Mouse (Mus musculus): ENCODE results near the gene Ifitm6. TPM values are rescaled to one million over a fixed set of nuclear protein-coding genes. Genes with fewer than 3 reads are reported as not detected.

The Ifitm6 gene
- polyA plus RNA-seq, 1 experiment from 2014 or later = not detected

DNA sequence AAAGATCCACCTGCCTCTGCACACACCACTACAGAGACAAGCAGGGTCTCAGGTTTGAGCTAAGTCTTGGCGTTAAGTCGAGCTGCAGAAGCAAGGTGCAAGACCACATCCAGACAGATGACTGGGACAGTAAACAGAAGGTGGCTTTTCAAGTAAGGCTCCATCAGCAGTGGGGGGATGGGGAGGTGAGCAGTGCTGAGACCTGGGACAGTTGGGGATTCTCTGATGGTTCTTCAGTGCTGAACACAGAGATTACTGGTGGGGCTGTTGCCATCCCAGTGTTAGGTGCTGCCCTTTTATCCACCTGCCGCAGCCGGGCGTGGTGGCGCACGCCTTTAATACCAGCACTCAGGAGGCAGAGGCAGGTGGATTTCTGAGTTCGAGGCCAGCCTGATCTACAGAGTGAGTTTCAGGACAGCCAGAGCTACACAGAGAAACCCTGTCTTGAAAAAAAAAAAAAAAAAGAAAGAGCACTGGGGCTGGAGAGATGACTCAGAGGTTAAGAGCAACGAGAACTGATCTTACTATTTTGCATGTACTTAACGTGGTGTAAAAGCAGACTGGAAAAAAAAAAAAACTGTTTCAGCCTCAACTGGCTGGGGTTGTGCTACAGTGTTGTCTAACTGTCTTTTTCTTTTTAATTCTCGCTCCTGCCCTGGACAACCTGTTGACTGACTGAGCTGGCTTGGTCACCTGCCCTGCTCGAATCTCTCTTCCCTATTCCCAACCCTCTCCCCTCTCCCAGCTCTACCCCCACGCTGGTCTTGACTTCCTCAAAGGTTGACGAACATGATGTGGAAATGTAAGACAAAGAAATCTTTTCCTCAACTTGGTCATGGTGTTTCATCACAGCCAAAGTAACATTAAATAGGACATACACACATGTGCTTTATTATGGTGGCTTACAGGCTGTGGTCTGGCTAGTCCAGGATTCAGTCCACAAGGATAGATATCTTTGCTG is 4.0 kb upstream of the Ifitm6 start:
- no peak overlapping the region for H3K27ac ChIP-seq (ENCODE audit: low read depth, low read length)
- H3K9ac ChIP-seq (ENCODE audit: low read length) = no peak overlapping the region
- H3K4me3 ChIP-seq (ENCODE audit: low read depth, low read length) = no peak overlapping the region
- WGBS = 86% methylated on average over 14 of the region's 14 CpGs
- H3K27me3 ChIP-seq (ENCODE audit: control insufficient read depth, insufficient read depth, low read length) = no peaks in the 10 kb centered on the region
- no peak overlapping the region for H3K4me2 ChIP-seq
- H3K9me3 ChIP-seq (ENCODE audit: control insufficient read depth, low read length) = no peaks in the 10 kb centered on the region
- ATAC-seq (ENCODE audit: low FRiP score) = no peak
- H3K4me1 ChIP-seq (ENCODE audit: control insufficient read depth, insufficient read depth, low read length) = peaks cover 12% of the 10 kb centered on the region
- H3K36me3 ChIP-seq (ENCODE audit: control insufficient read depth, insufficient read depth, low read length) = no peaks in the 10 kb centered on the region
- DNase-seq (ENCODE audit: low spot score, missing footprints) = no peak

- Histone ChIP-seq H3K9me3 (ENCODE audit: control insufficient read depth, low read length) (no peaks in the 10 kb centered on the region), H3K4me3 (ENCODE audit: low read depth, low read length) (no peak overlapping the region), H3K36me3 (ENCODE audit: control insufficient read depth, insufficient read depth, low read length) (no peaks in the 10 kb centered on the region), H3K9ac (ENCODE audit: low read length) (no peak overlapping the region), H3K4me1 (ENCODE audit: control insufficient read depth, insufficient read depth, low read length) (no peaks in the 10 kb centered on the region), H3K27ac (ENCODE audit: low read depth, low read length) (no peak overlapping the region), H3K27me3 (ENCODE audit: control insufficient read depth, insufficient read depth, low read length) (no peaks in the 10 kb centered on the region), H3K4me2 (no peak overlapping the region)
- WGBS = 94% methylated on average over 5 of the region's 5 CpGs
- no peak for DNase-seq (ENCODE audit: low spot score, missing footprints)
- no peak for ATAC-seq (ENCODE audit: low FRiP score)
Observed at GRCm38 (mm10) chr7:141019028-141019427, 1.3 kb upstream of the Ifitm6 start.

DNA sequence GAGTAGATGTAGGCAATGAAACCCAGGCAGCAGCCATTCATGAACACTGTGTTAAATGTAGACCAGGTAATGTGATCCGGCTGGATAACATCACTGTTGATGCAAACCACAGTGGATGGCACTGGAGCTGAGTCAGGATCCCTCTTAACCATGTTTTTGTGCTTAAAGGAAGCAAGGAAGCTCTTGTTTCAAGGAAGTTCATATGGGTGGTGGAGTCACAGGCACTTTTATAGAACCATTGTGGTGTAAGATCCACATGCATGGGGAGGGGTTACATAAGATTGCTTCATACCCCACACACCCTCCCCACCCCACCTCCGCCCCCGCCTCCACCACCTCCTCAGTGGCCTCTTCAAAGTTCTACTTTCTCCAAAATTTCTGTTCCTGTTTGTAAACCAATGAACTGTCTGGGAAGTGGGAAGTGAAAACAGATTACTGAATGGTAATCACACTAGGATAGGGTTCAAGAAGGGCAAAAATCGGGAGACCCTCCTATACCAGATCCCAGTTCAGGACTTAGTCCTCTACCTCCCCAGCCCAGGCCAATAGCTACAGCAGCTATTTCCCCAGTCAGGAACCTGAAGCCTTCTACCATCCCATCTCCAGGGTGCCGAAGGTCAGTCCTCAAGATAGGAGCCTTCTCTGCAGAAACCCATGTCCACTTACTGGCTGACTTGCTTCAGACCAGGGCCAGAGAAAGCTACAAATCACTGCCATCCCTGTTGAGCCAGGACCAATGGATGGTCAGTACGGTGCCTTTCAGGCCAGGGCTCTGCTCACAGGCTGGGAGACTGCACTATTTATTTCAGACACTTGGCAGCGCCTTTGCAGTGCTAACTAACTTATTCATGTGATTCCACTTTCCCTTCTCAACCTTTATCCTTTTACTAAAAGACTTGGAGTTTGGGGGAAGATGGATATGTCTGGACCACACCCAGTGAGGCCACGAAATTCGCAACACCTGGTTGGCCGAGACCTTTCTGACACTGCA is 722 bp downstream of the Ifitm6 start:
- Histone ChIP-seq H3K4me2 (no peak overlapping the region), H3K27me3 (ENCODE audit: control insufficient read depth, insufficient read depth, low read length) (no peaks in the 10 kb centered on the region), H3K9me3 (ENCODE audit: control insufficient read depth, low read length) (no peaks in the 10 kb centered on the region), H3K4me1 (ENCODE audit: control insufficient read depth, insufficient read depth, low read length) (no peaks in the 10 kb centered on the region), H3K27ac (ENCODE audit: low read depth, low read length) (no peak overlapping the region), H3K9ac (ENCODE audit: low read length) (no peak overlapping the region), H3K36me3 (ENCODE audit: control insufficient read depth, insufficient read depth, low read length) (no peaks in the 10 kb centered on the region; the same call in 1 of the 2 replicates), H3K4me3 (ENCODE audit: low read depth, low read length) (no peak overlapping the region)
- 90% methylated on average over 10 of the region's 10 CpGs for WGBS
- DNase-seq (ENCODE audit: low spot score, missing footprints) (no peak), ATAC-seq (ENCODE audit: low FRiP score) (no peak)

DNA sequence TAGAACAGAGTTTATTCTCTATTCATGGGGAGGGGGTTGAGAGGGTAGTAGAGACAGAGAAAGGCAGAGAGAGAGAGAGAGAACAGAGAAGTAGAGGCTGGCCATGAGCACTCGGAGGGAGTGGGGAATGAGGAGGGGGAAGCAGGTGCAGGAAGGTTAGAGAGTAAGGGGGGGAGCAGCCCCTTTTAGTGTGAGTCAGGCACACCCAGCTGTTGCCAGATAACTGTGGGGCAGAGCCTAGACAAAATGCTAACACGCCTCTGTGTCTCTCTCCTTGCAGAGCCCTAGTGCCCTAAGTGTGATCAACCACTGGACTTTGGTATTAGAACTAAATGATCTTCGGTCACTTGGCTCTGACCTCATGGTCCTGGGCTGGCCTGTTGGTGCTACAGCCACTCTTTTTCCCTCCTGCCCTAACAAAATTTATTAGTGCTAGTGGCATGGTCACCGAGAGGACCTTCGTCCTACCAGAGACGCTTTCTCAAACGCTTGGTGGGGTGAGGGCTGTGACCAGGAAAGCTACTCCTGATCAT is 6.4 kb downstream of the Ifitm6 start:
- DNase-seq (ENCODE audit: low spot score, missing footprints) = no peak

GRCm38 (mm10) chr7:141010593-141010992 is 7.1 kb downstream of the Ifitm6 start, which contains the start of gene Ifitm3:
Ifitm3 (minus strand) TSS chr7:141010770.
- H3K27ac ChIP-seq (ENCODE audit: low read depth, low read length) = no peak within 1 kb of the TSS

More for the DNA sequence above, 6.4 kb downstream of the Ifitm6 start:
- Histone ChIP-seq H3K4me2 (no peak overlapping the region), H3K27me3 (ENCODE audit: control insufficient read depth, insufficient read depth, low read length) (no peaks in the 10 kb centered on the region; the same call in 1 of the 2 replicates), H3K4me1 (ENCODE audit: control insufficient read depth, insufficient read depth, low read length) (peaks cover 3% of the 10 kb centered on the region; the same call in 1 of the 2 replicates), H3K9ac (ENCODE audit: low read length) (no peak overlapping the region), H3K36me3 (ENCODE audit: control insufficient read depth, insufficient read depth, low read length) (no peaks in the 10 kb centered on the region; the same call in 1 of the 2 replicates), H3K27ac (ENCODE audit: low read depth, low read length) (no peak overlapping the region), H3K4me3 (ENCODE audit: low read depth, low read length) (no peak overlapping the region), H3K9me3 (ENCODE audit: control insufficient read depth, low read length) (no peaks in the 10 kb centered on the region)
- ATAC-seq (ENCODE audit: low FRiP score) = no peak
- WGBS = 89% methylated on average over 7 of the region's 7 CpGs

GRCm38 (mm10) chr7:141009665-141010064 is 8.1 kb downstream of the Ifitm6 start:
- Histone ChIP-seq H3K4me3 (ENCODE audit: low read depth, low read length) (no peak overlapping the region), H3K9me3 (ENCODE audit: control insufficient read depth, low read length) (no peaks in the 10 kb centered on the region), H3K4me1 (ENCODE audit: control insufficient read depth, insufficient read depth, low read length) (peaks cover 3% of the 10 kb centered on the region; the same call in 1 of the 2 replicates), H3K4me2 (no peak overlapping the region), H3K27me3 (ENCODE audit: control insufficient read depth, insufficient read depth, low read length) (no peaks in the 10 kb centered on the region; the same call in 1 of the 2 replicates), H3K27ac (ENCODE audit: low read depth, low read length) (no peak overlapping the region), H3K9ac (ENCODE audit: low read length) (no peak overlapping the region), H3K36me3 (ENCODE audit: control insufficient read depth, insufficient read depth, low read length) (no peaks in the 10 kb centered on the region; the same call in 1 of the 2 replicates)
- 87% methylated on average over 9 of the region's 9 CpGs for WGBS
- ATAC-seq (ENCODE audit: low FRiP score) = no peak
- no peak for DNase-seq (ENCODE audit: low spot score, missing footprints)

More at GRCm38 (mm10) chr7:141010593-141010992, 7.1 kb downstream of the Ifitm6 start, which contains the start of gene Ifitm3:
- DNase-seq (ENCODE audit: low spot score, missing footprints) (no peak), ATAC-seq (ENCODE audit: low FRiP score) (no peak)
- 38% methylated on average over 10 of the region's 10 CpGs for WGBS
- no peak within 1 kb of the TSS for H3K4me3 ChIP-seq (ENCODE audit: low read depth, low read length)
- no peaks in the 10 kb centered on the region; the same call in 1 of the 2 replicates for H3K36me3 ChIP-seq (ENCODE audit: control insufficient read depth, insufficient read depth, low read length)
- no peak within 1 kb of the TSS for H3K9ac ChIP-seq (ENCODE audit: low read length)
- H3K4me2 ChIP-seq = no peak within 1 kb of the TSS
- peaks cover 3% of the 10 kb centered on the region; the same call in 1 of the 2 replicates for H3K4me1 ChIP-seq (ENCODE audit: control insufficient read depth, insufficient read depth, low read length)
- H3K27me3 ChIP-seq (ENCODE audit: control insufficient read depth, insufficient read depth, low read length) = no peaks in the 10 kb centered on the region; the same call in 1 of the 2 replicates
- no peaks in the 10 kb centered on the region for H3K9me3 ChIP-seq (ENCODE audit: control insufficient read depth, low read length)

- H3K4me1 ChIP-seq (ENCODE audit: control insufficient read depth, insufficient read depth, low read length) = peaks cover 3% of the 10 kb centered on the region; the same call in 1 of the 2 replicates
- no peaks in the 10 kb centered on the region; the same call in 1 of the 2 replicates for H3K36me3 ChIP-seq (ENCODE audit: control insufficient read depth, insufficient read depth, low read length)
- ATAC-seq (ENCODE audit: low FRiP score) (peak; percentile 84), DNase-seq (ENCODE audit: low spot score, missing footprints) (peak; percentile 98)
- whole genome bisulfite sequencing = 7% methylated on average over 20 of the region's 20 CpGs
- peak overlapping the region; percentile 37 for H3K4me2 ChIP-seq
- H3K27ac ChIP-seq (ENCODE audit: low read depth, low read length) = no peak overlapping the region
- H3K9me3 ChIP-seq (ENCODE audit: control insufficient read depth, low read length) = no peaks in the 10 kb centered on the region
- no peaks in the 10 kb centered on the region; the same call in 1 of the 2 replicates for H3K27me3 ChIP-seq (ENCODE audit: control insufficient read depth, insufficient read depth, low read length)
- H3K4me3 ChIP-seq (ENCODE audit: low read depth, low read length) = no peak overlapping the region
- no peak overlapping the region for H3K9ac ChIP-seq (ENCODE audit: low read length)
Observed at GRCm38 (mm10) chr7:141008938-141009660, 8.6 kb downstream of the Ifitm6 start.

- Histone ChIP-seq H3K27ac (ENCODE audit: low read depth, low read length) (no peak overlapping the region), H3K36me3 (ENCODE audit: control insufficient read depth, insufficient read depth, low read length) (no peaks in the 10 kb centered on the region; the same call in 1 of the 2 replicates), H3K9ac (ENCODE audit: low read length) (no peak overlapping the region), H3K27me3 (ENCODE audit: control insufficient read depth, insufficient read depth, low read length) (no peaks in the 10 kb centered on the region; the same call in 1 of the 2 replicates), H3K4me3 (ENCODE audit: low read depth, low read length) (no peak overlapping the region), H3K4me1 (ENCODE audit: control insufficient read depth, insufficient read depth, low read length) (peaks cover 3% of the 10 kb centered on the region; the same call in 1 of the 2 replicates), H3K4me2 (peak overlapping the region; percentile 37), H3K9me3 (ENCODE audit: control insufficient read depth, low read length) (no peaks in the 10 kb centered on the region)
- 5% methylated on average over 7 of the region's 7 CpGs for WGBS
- DNase-seq (ENCODE audit: low spot score, missing footprints) = peak; percentile 86
- ATAC-seq (ENCODE audit: low FRiP score) = no peak
Observed at GRCm38 (mm10) chr7:141008312-141008761, 9.4 kb downstream of the Ifitm6 start.

All from midbrain, embryonic 11.5 days (tissue).